Mouse (Mus musculus): ENCODE data around the gene Shf.
"Not testable (repeated sequence)": the region's sequence is repeated elsewhere in the genome, so short reads cannot be mapped to it uniquely, and the experiment has no call there.

Shf gene

DNA sequence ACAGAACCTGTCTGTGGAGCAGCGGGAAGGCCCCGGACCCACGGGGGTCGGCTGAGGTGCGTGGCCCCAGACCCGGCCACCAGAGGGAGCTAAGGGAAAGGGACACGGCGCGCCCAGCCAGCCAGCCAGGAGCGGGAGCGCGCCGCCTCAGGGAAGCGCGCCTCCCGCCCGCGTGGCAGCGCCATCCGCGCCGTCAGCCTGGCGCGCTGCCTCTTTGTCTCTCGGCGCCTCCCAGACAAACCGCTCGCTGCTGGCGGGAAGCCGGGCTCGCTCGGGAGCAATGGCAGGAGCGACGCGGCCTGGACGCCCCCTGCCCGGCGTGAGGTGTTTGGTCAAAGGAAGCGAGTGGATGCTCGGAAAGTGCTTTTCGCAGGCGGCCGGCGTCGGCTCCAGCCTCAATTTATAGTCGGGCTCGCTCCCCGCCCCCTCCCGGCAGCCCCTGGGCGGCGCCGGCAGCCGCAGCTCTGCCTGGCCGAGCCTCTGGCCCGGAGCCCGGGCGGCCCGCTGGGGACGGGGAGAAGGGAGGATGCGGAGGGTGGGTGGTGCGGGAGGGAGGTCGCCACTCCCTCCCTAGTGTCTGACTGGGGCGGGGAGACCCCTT, 20.3 kb downstream of the Shf start:
- DNase-seq (ENCODE audit: low spot score) = peak; percentile 88

DNA sequence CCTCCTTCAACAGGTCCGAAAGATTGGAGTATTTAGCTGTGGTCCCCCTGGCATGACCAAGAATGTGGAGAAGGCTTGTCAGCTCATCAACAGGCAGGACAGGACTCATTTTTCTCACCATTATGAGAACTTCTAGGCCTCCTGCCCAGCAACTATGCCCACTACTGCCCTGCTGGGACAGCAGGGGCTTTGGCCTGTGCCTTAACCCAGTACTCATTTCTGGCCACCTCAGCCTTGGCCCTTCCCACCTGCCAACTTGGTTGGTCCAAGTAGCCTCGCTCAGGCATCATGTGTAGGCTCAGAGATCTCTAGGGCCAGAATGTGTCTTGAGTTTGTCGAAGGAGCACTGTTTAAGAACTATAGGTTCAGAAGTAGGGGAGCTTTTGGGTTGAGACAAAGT, 21.7 kb downstream of the Shf start:
- no peak for DNase-seq (ENCODE audit: low spot score)

DNA sequence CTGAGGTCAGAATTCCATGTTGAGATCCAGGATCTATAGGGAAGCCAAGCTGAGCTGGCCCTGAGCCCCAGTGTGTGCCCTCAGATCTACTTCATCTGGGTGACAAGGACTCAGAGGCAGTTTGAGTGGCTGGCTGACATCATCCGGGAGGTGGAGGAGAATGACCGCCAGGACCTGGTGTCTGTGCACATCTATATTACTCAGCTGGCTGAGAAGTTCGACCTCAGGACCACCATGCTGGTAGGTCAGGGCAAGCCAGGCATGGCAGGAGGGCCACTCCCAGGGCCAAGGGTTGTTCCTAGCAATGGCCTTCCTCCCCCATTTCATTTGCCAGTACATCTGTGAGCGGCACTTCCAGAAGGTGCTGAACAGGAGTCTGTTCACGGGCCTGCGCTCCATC, 22.8 kb downstream of the Shf start:
- DNase-seq (ENCODE audit: low spot score) = not testable (repeated sequence)

DNA sequence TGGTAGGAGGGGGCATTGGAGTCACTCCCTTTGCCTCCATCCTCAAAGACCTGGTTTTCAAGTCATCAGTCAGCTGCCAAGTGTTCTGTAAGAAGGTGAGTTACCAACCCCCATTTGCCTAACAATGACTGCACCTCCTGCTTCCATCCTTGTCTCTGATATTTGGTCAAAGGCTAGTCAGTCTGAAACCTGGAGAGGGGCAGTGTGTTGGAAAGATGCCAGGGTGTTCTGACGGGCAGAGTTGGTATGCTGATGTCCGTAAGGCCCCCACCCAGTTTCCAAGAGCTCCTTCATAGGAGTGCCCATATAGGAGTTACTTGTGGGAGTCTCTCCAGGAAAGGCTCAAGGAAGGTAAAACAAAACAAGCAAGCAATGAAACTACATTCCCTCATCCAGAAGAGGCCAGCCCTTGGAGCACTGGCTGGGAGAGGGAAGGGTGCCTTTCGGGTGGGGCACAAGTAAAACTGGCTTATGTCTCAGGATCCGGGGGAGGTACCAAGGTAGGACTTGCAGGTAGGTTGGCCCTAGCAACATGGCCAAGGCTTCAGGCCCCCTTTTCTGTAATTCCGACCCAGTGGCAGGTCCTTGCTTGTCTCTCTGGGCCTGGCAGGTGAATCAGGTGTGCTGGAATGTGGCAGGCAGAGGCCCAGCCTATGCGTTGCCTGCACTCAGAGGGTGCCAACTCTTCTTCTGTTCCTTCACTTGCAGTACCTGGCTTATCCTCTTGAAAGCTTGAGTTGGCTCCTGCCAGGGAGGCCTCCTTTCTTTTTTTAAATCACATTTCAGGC, 23.7 kb downstream of the Shf start:
- DNase-seq (ENCODE audit: low spot score) = no peak

DNA sequence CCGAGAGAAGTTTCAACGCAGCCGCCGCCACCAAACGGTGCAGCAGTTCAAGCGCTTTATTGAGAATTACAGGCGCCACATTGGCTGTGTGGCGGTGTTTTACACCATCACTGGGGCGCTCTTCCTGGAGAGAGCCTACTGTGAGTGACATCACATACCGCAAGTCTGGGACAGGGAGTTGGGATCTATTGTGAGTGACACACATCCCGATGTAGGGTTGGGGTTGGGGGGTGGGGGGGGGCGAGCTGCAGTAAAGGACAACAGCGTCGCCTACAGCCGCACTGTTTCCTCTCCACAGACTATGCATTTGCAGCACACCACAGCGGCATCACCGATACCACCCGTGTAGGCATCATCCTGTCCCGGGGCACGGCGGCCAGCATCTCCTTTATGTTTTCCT, 31.7 kb downstream of the Shf start:
- no peak for DNase-seq (ENCODE audit: low spot score)

DNA sequence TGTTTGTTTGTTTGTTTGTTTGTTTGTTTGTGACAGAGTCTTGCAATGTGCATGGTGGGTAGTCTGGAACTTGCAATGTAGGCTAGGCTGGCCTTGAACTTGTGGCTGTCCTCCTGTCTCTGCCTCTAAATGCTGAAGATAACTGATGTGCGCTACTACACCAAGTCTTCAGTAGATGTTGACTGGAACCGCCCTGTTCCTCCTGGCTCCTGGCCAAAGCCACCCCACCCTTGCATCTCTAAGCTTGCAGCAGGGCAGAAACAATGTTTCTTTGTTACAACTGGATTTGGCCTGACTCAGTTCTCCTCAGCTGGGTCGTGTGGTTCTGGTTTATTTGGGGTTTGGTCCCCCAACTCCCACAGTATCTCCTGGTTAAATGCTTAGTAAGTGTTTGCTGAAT, 34.8 kb downstream of the Shf start:
- no peak for DNase-seq (ENCODE audit: low spot score)

DNA sequence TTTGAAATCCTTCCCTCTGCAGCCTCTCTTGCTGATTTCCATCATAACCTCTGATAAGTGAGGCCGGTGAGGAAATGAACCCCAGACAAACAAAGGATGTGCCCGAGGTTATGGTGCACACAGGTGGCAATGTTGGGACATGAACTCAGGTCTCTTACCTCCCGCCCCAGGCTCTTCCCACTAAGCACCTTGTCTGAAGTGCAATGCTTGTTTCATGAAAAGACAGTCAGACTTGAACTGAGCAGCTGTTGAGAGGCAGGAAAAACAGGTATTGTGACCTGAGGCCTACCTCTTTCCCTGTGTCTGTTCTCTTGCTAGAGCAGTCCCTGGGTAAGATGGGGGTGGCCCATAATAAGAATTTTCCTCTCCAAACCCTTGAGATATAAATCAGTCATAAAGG, 36.7 kb downstream of the Shf start:
- no peak for DNase-seq (ENCODE audit: low spot score)

DNA sequence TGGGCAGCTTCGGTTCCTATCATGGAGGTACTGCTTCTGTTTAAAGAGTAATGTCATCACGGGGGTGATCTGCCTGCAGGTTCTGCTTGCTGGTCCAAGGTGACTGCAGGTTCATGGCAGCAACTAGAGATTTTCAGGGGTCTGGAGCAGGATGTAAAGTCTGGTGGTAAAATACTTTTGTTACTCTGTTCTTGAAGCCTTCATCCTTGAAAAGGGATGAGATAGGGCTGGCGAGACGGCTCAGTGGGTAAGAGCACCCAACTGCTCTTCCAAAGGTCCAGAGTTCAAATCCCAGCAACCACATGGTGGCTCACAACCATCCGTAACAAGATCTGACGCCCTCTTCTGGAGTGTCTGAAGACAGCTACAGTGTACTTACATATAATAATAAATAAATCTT, 38.6 kb downstream of the Shf start:
- DNase-seq (ENCODE audit: low spot score) = not testable (repeated sequence)

DNA sequence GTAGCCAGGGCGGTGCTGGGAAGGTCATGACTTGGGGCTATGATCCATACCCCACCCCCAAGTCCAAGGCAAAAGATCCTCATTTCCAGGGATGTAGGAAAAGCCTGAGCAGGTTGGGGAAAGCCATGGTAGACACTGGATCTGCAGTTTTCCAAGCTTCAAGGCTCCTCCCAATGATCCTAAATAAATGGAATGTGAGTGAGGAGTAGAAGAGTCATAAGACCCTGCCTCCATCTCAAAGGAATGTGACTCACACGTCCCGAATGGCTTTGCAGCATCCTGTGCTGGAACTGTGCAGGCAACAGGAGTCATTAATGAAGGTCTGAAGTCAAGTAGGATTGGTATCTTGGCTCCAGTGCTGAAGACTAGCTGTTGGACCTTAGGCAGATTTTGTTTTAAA, 41.0 kb downstream of the Shf start:
- DNase-seq (ENCODE audit: low spot score) = no peak

DNA sequence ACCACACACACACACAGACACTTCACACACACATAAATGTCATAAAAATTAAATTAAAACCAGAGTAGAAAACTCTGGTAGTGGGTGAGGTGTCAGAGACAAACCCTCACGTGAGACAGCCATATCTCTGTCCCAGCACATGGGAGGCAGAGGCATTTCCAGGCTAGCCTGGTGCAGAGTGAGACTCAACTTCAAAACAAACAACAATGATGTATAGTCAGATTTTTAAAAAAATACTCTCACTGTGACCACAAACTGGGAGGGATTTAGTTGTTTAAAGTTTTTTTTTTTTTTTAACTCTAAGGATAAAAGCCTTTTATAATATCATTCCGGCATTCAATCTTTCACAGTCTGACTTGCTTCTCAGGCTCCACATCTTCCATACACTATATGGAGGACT, 43.6 kb downstream of the Shf start:
- DNase-seq (ENCODE audit: low spot score) = no peak

DNA sequence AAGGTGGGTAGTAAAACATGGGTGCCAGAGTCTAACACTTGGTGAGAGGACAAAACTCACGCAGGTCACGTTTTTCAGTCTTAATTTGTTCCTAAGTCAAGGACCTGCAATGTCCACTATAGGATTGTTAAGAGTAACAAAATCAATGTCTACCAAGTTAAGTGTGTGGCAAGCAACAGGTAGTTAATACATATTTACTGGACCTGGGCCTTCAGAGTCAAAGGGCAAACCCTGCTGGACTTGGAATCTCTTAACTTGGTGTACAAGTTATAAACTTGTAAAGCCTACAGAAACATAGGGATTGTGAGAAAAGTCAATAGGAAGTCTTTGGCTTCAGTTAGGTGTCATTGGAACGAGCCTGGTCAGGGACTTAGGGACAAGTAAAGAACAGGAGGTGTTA, 44.4 kb downstream of the Shf start:
- no peak for DNase-seq (ENCODE audit: low spot score)

DNA sequence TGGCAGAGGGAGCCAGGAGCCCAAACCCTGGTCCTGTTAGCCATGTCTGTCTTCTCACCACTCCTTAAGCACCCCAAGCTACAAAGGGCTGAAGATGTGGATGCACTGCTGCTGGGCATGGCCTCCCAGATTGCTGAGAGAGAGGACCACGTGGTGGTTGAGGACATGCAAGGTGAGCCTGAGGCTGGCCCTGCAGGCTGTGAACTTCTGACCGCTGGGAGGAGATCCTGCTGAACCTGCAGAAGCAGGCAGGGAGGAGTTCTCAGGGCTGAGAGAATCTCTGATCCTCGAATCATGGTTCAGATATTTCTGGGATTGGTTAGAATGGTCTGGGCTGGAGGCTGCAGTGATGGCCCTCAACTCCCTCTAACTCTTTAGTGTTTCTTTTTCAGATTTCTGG, 45.0 kb downstream of the Shf start:
- DNase-seq (ENCODE audit: low spot score) = no peak

DNA sequence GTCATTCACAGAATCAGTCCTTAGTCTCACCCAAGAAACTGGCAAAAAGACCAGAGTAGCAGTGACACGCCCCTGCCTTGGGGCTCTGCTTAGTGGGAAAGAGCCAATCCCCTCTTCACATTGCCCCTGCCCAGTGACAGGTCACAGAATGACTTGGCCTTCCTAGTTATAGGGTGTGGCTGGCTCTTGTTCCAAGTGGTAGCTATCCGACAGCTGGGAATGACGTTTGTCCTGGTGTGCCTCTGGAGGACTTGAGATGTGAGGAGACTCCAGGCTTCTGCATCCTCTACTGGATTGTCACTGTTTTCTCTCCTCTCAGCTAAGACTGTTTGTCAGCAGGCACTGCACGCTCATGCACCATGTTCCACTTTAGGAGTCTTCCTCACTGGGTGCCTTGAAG, 51.6 kb downstream of the Shf start:
- no peak for DNase-seq (ENCODE audit: low spot score)

DNA sequence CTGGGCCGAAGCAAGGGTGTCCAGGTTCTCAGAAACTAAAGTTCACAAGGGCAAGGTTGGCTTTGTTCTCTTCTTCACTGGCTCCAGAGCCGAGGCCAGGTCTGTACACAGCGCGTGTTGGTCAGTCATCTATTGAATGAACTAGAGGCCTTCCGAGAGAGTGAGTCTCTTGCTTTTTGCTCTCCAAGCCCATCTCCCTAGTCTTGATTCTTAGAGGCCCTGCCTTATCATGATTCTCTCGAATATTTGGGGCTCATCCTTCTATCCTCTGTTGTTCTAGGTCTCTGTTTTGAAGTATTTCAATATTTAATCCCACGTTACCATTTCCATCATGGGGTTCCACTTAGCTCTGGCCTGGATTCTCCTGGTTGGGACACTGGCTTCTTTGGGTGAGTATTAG, 53.6 kb downstream of the Shf start, which contains the start of gene Duox1:
TSS of gene Duox1 (plus strand) at position 301 of the 400 bp plus-strand sequence.
- no peak for DNase-seq (ENCODE audit: low spot score)

DNA sequence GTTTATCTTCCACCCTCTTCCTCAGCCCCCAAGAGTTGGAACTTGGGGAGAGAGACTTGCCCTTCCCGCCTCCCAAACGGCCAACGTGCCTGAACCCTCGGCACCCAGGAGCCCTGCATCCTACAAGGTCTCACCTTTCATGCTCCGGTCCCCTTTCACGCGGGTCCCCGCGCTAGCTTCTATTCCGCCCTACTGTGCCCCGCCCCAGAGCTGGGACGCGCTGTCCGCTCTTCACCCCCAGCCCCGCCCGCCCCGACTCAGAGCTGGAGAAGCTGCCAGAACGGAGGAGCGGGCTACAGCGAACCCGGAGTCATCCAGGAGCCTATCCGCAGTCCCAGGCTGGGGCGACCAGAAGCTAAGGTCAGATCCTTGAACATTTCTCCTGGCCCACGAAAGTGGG, 55.4 kb downstream of the Shf start, which contains the start of gene Duoxa1:
TSS of gene Duoxa1 (minus strand) at position 195 of the 400 bp plus-strand sequence.
- DNase-seq (ENCODE audit: low spot score) = no peak

DNA sequence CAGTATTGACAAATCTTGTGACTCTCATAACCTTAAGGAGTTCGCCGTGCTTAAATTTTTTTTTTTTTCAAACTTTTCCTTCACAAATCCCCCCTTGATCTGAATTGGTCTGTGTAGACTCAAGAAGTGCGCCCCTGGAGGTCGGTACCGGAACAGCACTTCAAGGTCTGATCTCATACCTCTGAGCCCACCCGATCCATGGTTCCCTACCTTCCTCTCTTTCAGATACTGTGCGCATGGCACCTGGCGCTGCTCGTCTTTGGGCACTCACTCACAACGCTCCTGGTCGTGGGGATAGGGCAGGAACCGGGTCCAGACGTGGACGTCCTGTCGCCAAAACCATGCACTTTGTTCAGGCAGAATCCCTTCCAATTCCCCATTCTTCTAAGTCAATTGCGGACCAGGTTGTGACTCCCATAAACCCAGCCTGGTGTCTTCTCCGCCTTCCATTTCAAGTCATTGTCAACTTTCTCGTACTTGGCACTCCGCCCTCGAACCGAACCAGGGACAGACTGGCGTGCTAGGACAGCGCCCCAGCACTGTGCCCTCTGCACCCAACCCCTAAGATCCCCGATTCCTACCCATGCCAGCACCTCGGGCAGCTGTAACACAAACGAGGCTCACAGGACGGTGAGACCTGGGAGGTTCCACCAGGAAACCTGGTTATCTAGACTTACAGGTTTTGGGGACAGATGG, 56.1 kb downstream of the Shf start:
- DNase-seq (ENCODE audit: low spot score) = peak; percentile 48

DNA sequence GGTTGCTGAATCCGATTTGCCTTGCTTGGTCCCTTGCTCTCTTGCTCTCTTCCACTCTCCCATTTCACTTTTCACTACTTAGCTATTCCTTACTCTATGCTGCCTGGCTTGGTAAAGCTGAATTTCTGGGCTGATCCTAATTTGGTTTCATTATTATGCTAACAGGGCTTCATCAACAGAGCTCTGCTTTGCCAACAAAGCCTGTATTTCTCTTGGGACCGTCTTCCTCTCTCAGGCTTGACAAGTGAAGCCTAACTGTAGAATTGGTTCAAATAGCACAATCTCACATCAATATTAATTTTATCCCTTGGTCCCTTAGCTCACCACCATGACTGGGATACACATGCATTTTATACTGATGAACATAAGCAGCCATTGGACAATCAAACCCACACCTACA, 57.4 kb downstream of the Shf start:
- DNase-seq (ENCODE audit: low spot score) = no peak

DNA sequence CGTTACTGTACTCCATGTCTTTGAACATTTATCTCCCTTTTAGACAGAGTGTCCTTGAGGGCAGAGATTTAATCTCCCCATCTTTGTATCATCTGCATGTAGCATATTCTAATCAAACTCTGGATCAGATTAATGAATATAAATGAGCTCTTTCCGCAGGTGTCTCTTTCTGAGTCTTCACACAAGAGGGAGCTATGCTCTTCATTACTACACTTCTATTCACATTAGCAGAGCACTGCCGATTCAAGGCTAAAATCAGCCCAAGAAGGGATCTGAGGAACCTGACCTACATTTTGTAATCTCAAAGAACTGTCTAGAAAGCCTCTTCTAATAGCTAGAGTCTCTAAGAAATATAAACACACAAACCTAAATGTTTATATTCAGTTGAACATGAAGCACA, 59.3 kb downstream of the Shf start:
- no peak for DNase-seq (ENCODE audit: low spot score)

DNA sequence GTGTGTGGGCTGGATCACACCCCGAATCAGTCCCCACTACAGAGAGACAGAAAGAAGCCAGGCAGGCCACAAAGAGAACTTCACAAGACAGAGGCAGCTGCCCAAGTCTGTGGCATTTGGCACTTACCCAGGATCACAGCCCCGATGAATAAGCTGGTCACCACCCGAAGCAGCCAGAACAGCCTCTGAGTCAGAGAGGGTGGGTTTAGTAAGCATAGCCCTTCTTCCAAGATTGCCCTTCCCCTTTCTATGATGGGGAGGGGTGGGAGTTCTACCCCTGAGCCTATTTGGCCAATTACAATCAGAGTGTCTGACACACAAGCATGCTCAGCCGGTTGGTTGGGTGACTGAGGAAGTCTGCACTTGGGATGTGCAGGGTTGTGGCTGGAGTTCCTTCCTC, 62.8 kb downstream of the Shf start:
- DNase-seq (ENCODE audit: low spot score) = no peak

DNA sequence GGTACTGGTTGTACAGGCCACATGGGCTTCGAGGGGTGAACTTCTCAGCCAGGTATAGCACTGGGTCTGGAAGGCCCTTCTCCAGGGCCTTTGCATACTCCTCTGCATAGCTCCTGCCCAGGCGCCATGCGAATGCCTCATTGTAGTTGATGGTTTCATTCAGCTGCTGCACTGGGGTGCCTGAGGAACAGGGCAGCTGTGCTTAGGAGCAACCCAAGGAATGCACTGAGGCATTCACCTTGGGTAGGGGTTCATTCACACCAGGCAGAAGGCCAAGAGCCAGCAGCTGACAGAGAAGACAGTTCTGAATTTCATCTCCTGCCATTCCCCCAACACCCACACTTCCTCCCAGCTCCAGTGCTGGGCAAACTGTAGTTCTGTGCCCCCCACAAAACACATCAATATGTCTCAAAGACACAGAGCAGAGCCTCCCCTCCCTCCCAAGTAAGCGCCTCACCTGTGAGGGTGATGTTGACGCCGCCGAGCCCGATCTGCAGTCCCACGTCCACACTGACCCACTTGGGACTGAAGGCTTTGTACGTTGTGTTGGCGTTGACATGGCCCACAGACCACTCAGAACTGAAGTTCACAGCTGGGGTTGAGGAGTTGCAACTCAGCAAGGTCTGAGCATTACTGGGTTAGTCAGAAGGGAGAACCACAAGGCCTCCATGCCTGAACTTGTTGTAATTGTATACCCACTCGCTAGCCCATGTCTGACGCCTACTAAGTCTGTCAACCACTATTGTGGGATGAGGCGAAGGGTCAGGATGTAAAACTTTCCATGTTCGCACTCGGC, 63.7 kb downstream of the Shf start:
- no peak for DNase-seq (ENCODE audit: low spot score)

DNA sequence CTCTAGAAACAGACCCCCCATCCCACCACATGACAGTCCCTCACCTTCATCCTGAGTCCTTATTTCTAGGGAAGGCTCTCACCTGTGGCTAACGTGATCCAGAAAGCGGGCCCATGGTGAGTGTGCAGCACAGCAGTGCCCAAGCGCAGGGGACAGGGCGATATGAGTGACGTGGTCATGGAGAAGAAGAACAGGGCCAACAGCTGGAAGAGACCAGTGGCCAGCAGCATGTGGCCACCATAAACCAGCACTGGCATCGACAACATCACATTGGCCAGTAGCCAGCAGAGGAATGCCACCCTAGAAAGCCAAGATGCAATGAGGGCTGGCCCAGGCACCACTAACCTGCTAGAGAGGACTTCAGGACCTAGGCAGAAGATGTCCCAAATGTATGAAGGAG, 64.4 kb downstream of the Shf start:
- no peak for DNase-seq (ENCODE audit: low spot score)

DNA sequence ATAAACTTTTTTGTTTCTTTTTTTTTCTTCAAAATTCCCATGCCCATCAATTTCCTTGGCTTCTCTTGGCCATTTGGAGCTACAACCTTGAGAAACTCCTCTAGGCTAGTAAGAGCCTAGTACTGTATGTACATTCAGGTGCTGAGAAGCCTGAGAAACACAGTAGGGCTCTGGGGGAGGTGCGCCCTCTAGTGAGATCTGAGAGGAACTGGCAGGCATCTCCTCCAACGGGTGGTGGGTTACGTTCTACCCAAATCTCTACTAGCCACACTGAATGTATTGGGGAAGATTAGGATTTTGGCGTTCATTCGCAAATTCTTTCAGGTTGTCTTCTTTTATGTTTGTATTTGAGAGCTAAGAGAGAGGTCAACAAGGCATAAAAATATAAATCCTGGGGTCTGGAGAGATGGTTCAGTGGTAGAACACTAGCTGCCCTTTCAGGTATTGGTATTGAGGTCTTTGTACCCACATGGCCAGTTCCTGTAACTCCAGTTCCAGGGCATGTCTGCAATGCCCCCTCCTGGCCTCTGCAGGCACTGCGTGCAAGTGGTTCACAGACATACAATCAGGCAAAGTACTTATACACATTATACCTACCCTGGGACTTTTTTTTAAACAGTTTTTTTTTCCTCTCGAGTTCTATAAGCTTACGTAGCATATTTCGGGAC, 66.3 kb downstream of the Shf start:
- DNase-seq (ENCODE audit: low spot score) = peak; percentile 36

Measured in ovary, postnatal 14 days (tissue).